Mouse (Mus musculus) cerebellum, adult 18-20 months (tissue): ENCODE measurements at regions not wholly inside any gene's neighbourhood (a gene's known extent, or its start where the extent isn't known, plus 50 kb on each side); places are given as distances from the start of the nearest gene placed in this dataset.

Source experiments
- DNase-seq, 2 experiments: peaks; one replicate each; pipeline ENCODE4 v3.0.0; 2021

DNA sequence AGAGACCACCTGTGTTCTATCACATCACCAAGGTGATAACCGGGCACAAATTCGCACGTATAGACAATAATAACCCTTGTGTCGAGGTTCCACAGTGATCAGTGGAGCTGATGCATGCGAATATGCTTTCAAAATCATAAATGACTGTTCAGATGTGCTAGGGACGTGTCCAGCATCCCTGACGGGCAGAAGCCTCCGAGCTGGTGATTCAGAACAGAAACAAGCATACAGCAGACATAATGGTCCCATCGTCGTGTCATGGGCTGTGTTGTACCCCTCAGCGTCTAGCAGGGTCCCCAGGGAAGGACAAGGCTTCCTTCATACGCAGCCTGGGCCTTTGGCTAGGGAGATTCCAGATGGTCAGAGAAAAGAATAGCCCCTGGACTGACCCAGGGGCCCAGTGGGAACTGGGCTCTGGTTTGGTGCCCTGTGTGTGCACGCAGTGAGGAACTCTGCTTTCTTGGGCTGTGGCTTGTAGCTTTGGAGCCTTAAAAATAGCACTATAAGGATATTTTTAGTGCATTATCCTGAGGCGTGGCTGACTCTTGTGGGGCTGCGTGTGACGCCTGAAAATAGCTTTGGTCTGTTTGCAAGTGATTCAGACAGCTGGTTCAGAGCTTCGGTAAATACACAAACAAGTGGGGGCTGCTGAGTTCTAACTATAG, 137.3 kb downstream of the Fam43a start:
- DNase-seq = no peak

GRCm38 (mm10) chr16:30737524-30737923, 138.0 kb downstream of the Fam43a start:
- no peak for DNase-seq

GRCm38 (mm10) chr16:30739651-30740050, 140.1 kb downstream of the Fam43a start:
- no peak for DNase-seq

DNA sequence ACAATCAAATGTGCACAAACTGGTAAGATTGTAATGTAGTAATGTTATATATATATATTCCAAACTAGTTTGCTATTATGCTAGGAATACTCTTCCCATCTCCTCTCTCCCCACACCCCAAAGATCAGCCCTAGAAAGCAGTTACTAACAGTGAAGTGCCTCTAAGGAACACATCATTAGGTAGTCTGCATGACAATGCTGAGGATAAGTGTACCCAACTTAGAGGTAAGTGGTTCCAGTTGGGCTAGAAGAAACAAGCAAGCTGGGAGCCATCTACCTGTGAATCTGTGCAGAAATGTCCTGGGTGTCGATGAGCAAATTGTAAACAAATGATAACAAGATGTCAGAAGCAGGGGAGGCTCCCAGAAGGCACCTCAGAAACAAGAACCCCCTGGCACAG, 141.7 kb downstream of the Fam43a start:
- no peak for DNase-seq

DNA sequence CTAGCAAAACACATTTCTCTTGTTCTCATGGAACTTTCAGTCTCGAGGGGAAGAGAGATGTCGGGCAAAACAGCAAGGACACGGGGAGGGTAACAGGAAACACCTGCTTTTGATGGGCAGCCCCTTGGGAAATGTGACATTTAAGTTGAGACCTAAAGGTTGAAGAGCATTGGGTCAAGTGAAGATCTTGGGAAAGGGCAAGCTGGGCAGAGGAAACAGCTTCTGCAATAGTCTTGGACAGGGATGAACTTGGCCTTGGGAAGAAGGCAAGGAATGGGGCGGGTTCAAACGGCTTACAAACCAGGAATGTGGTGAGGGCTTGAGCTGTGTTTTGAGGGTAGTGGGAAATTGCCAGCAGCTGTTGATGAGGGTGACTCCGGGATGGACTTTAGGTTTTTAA, 143.0 kb downstream of the Fam43a start:
- DNase-seq = no peak

DNA sequence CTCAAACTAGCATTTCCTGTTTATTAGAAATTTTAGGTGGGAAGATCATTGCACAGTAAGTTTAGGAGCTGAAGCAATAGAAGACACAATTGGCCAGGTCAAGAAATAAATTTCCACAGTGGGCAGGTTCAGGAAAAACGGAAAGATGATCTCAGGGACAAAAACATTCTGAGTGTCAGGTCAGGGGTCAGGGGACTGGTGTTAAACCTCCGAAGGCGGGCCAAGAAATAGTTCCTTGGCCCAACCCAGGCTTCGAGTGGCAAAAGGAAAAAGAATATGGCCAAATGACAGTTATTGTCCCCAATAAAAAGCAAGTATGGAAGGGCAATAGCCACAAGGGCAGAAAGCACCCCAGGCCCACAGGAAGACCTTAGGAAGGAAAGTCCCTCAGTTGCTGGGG, 144.0 kb downstream of the Fam43a start:
- DNase-seq = no peak

GRCm38 (mm10) chr16:30744237-30744636, 144.7 kb downstream of the Fam43a start:
- DNase-seq = no peak

- peak; percentile 33 to 36 for DNase-seq
Observed at GRCm38 (mm10) chr16:30745598-30746181, 146.2 kb downstream of the Fam43a start.

GRCm38 (mm10) chr16:30746211-30746610, 146.7 kb downstream of the Fam43a start:
- DNase-seq = no peak

DNA sequence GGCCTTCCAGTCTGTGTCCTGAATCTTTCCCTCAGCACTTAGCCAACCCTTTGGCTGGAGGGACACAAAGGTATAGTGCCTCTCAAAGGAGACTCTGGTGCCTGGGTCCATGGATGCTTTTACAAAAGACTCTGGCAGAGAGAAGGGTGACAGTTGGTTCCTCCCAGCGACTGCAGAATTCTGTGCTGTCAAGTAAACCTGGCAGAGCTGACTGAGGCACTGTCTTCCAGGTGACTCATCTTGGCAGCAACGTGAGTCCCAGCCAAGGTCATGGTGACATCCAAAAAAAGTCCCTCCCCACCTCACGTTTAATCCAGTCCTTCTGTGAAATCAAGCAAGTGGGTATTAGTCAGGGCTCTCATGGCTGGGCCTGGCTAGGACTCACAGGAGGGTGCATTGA, 150.3 kb downstream of the Fam43a start:
- peak; percentile 56 to 59 for DNase-seq

DNA sequence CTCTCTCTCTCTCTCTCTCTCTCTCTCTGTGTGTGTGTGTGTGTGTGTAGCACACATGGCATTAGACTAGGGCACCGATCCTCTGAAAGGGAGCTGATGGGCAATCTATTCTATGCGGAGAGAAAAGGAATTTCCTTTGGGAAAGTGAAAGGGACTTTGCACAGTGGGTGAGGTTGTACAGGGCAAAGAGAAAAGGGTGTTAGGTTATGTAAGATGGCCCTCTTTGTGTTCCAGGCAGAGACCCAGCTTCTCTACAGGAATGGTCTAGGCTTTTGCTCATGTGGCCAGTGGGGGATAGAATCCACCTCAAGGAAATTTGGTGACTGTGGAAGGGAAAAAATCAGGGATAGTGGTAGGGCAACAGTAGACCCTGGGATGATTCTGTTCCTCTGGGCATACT, 156.2 kb downstream of the Fam43a start:
- no peak for DNase-seq

DNA sequence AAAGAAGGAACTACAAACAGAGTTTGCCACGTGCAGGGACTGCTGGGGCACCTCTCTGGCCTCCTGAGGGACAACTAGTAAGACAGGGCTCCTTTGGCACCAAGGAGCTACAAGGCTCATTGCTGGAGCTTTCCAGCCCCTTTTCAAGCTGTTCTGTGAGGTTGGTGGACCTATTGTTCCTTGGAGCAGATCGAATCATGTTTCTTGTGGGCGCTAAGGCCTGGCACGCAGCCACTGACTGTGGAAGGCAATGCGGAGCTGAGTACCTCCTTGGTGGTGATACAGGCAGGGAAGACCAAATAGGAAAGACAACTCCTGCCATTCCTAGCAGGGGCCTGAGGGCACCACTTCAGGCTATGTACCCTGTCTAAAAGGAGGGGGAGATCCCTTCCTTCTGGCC, 157.2 kb downstream of the Fam43a start:
- no peak for DNase-seq

DNA sequence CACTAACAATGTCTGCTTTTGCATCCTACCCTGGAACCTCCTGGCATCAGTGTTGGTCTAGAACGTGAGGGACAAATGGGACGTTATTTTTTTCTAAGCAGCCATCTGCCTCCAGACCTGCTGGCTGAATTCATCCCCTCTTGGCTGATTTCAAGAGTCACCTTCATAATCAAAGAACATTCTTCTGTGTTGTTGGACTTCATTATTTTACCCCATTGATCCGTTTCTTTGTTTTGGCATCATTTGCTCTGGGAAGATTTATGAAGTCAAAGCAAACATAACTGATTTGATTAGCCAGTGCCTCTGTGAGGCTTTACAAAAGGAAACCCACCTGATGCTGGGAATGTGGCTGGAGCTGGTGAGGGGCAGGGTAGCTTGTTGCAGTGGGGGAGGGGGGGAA, 158.0 kb downstream of the Fam43a start:
- no peak for DNase-seq

GRCm38 (mm10) chr16:30758041-30758440, 158.5 kb downstream of the Fam43a start:
- DNase-seq = no peak

DNA sequence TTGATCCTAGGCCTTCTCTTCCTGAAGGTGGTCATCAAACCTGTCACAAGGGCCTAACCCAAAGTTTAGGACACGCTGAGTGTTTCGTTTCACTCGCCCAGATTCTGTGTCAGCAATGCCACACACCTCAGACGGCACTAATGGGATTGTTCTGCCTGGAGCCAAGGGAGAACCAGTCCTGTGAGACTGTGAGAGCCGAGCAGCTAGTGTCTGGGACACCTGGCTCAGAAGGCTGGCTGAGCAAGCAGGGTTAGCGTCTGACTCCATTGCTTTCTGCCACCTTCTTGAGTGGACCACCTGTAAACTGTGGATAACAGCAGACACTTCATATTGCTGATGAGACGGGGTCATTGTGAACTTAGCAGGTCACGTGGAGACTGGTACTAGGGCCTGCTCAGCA, 160.0 kb downstream of the Fam43a start:
- DNase-seq = no peak

DNA sequence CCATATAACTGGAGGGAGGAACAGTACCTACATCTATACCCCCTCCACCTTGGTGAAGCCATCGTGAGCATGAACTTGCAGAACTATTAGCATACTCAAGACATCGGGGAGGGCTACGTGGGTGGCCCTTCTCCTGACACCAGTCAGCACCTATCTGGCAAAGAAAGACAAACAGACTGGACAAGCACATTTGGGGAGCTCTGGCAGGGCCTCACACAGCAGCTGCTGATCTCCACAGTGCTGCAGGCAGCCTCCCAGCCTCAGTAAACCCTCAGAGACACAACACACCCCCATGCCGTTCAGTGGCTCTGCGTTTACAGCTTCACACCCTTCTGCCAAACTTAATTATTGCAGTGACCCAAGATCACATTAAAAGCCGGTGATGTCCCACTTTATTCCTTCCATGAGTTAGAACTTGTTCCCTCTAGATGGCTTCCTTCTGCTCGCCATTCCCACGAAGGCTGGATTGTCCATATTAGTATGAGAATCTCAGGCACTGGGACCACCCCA, 161.7 kb downstream of the Fam43a start:
- DNase-seq = no peak

DNA sequence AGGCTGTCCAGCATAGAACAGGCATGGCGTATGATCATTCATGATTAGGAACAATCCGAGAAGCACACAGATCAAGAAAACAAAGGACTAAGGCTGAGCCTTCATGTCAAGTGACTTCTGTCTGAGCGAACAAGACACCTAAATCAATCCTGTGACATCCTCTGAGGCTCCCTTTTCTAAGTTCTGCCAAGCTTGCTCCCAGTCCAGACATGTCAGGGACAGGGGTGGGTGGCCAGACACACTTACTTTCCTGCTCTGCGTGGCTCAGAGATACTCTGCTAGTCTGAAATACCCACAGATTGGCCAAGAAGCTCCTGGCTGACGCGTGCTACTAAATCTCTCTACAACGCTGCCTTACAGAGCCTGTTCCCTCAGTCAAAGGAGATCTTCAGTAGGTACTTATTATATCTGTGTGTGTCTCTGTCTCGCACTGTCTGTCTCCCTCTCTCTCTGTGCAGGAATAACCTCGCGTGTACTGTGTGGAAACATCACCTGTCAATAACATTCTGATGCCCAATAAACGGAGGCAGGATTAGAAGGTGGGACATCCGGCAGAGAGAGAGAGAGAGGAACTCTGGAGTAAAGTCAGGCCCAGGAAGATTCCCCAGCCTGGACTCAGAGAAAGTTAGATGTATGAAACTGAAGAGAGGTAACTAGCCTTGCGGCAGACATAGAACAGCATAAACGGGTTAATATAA, 163.5 kb downstream of the Fam43a start:
- no peak for DNase-seq

GRCm38 (mm10) chr16:30765591-30765990, 166.1 kb downstream of the Fam43a start:
- no peak for DNase-seq

DNA sequence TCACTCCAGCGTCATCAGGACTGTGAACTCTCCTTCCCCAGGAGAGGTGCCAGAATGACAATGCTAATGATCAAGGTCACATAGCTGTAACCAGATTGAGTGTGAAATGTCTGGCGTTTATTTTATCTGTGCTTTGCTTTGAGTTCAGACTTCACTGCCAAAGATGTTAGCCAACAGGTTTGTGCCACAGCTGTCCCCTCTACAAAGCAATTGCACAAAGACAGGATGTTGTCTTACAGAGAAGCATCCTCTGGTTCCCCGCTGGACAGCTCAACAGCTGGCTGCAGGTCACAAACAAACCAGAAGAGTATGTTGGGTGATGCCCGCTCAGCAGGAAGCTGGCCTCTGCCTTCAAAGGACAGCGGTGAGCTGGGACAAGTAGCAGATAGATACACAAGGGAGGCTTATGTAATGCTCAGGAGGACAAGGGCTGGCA, 169.5 kb downstream of the Fam43a start:
- DNase-seq = no peak

DNA sequence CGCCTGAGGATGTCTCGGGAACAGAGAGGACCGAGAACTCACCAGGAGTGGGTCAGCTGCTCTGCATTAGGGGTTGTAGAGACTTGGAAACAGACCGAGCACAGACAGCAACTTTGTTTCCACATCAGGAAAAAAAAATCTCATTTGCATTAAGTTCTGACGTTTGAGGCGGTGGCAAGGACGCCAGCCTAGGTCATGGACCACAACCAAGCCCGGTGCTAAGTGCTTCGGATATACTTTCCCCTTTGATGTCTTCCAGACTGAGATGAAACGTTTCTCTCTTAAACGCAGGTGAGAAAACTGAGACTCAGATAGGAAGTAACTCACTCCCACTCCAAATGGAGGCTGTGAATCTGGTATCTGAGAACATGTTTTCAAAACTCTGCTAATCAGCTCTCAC, 169.9 kb downstream of the Fam43a start:
- DNase-seq = no peak

DNA sequence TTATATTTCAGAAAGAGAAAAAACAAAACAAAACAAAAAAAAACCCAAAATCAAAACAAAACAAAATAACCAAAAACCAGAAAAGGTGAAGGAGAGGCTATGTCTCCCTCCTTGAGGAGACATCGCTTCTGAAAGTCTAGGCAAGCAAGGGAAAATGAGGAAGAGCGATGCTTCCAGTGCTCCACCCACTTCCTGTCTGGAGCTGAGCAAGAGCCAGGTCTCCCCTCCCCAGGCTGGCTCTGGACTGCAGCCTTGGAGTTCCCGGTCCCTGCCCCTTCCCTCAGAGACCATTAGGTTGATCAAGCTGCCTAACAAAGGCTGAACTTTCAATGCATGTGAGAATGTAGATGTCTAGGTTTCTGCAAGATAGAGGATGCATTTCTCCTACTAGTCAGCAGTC, 173.3 kb downstream of the Fam43a start:
- no peak for DNase-seq

DNA sequence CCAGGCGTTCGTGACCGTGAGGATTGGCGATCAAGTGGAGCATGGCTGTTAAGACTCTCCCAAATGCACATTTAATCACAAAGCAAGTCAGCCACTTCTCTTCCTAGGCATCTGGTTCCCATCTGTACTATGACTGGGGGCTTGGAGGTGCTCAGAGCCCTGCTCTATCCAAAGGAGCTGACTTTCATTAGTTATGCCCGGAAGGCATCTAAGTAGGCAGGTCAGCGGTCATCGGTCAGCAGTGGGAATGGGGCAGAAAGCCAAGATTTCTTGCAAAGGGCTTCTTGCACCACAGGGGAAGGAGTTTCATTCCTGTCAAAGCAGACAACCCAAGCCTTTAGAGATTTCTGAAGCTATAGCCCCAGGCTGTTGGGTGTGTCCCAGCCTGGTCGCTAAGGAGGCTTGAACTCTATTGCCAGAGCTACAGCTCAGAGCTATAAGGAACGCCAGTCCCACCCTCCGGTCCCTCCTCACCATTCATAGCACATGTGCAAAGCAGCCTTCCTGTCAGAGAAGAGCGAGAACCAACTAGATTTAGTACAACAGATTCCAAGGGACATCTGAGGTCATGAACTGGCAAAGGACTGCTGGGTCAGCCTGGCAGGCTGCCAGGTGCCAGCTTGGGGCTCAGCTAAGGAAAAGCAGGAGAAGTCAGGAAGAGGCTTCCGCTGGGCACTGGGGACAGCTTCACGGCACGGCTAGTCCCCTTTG, 175.6 kb downstream of the Fam43a start:
- peak; percentile 36 to 51 for DNase-seq
